Mouse (Mus musculus) spleen, adult 12 weeks (tissue): Measurements from ENCODE around the gene Lama1.

Source experiments
- DNase-seq: peaks from one replicate; pipeline ENCODE4 v3.0.0; 2022; ENCODE audit warnings: low spot score

Gene Lama1

GRCm38 (mm10) chr17:67696694-67697386, at the start of gene Lama1:
Lama1 (plus strand) TSS chr17:67697259.
- DNase-seq, result no peak

- no peak for DNase-seq
These were observed 45.6 kb upstream of the Lama1 start for GRCm38 (mm10) chr17:67651506-67651905.

GRCm38 (mm10) chr17:67664299-67664698, 32.8 kb upstream of the Lama1 start:
- no peak for DNase-seq

GRCm38 (mm10) chr17:67666981-67667380, 30.1 kb upstream of the Lama1 start:
- no peak for DNase-seq

GRCm38 (mm10) chr17:67667981-67668380, 29.1 kb upstream of the Lama1 start:
- DNase-seq, result no peak

- no peak for DNase-seq
These were observed 18.5 kb upstream of the Lama1 start for GRCm38 (mm10) chr17:67678576-67678975.

- no peak for DNase-seq
These were observed 16.0 kb upstream of the Lama1 start for GRCm38 (mm10) chr17:67681084-67681483.

GRCm38 (mm10) chr17:67685022-67685743, 11.9 kb upstream of the Lama1 start:
- DNase-seq, result no peak

- DNase-seq, result no peak
These were observed 9.6 kb upstream of the Lama1 start for GRCm38 (mm10) chr17:67687505-67687904.

- no peak for DNase-seq
These were observed 6.4 kb upstream of the Lama1 start for GRCm38 (mm10) chr17:67690689-67691088.

- no peak for DNase-seq
These were observed 4.4 kb upstream of the Lama1 start for GRCm38 (mm10) chr17:67692651-67693050.

GRCm38 (mm10) chr17:67693861-67694260, 3.2 kb upstream of the Lama1 start:
- DNase-seq, result no peak

- DNase-seq, result no peak
These were observed 417 bp downstream of the Lama1 start for GRCm38 (mm10) chr17:67697461-67697891.

- DNase-seq, result no peak
These were observed 1.2 kb downstream of the Lama1 start for GRCm38 (mm10) chr17:67698301-67698700.

GRCm38 (mm10) chr17:67701761-67702160, 4.7 kb downstream of the Lama1 start:
- DNase-seq, result no peak

GRCm38 (mm10) chr17:67702941-67703340, 5.9 kb downstream of the Lama1 start:
- DNase-seq, result no peak

GRCm38 (mm10) chr17:67705035-67705769, 8.1 kb downstream of the Lama1 start:
- DNase-seq, result no peak

- DNase-seq, result no peak
These were observed 9.3 kb downstream of the Lama1 start for GRCm38 (mm10) chr17:67706372-67706771.

- DNase-seq, result no peak
These were observed 10.8 kb downstream of the Lama1 start for GRCm38 (mm10) chr17:67707793-67708364.

GRCm38 (mm10) chr17:67710377-67710781, 13.3 kb downstream of the Lama1 start:
- no peak for DNase-seq

GRCm38 (mm10) chr17:67711361-67711760, 14.3 kb downstream of the Lama1 start:
- DNase-seq, result no peak

- no peak for DNase-seq
These were observed 15.9 kb downstream of the Lama1 start for GRCm38 (mm10) chr17:67712929-67713328.
